Mouse (Mus musculus): ENCODE measurements around the gene Heg1.

The Heg1 gene

DNA sequence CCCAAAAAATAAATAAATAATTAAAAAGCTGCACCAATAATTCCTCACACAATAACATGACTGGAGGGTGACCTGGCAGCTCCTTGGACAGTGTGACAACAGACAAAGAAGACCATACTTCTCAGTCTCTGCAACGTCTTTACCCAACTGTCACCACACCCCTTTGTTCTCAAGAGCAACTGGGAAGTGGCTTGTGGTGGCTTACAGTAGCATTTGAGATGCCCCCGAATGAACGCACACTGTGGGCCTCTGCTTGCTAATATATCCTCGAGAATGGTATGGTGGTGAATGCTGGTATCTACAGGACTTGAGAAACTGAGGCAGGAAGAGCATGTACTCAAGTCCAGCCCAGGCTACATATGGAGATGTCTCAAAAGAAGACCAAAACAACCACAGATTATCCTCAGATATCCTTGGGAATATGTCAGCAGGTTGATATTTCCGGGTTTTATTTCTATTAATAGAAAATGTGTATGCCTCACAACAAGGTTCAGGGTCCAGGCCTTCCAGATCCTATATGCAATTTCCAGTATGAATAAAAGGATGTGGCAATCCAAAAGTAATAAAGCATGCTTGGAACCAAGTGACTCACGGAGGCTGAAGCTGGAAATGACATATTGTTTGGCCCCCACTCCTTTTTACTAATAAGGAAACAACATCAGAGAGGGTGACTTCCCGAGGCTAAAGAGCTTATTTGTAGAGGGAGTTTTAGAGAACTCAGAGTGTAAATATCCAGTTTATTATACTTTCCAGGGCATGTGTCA, 92.8 kb downstream of the Heg1 start:
- DNase-seq = no peak

DNA sequence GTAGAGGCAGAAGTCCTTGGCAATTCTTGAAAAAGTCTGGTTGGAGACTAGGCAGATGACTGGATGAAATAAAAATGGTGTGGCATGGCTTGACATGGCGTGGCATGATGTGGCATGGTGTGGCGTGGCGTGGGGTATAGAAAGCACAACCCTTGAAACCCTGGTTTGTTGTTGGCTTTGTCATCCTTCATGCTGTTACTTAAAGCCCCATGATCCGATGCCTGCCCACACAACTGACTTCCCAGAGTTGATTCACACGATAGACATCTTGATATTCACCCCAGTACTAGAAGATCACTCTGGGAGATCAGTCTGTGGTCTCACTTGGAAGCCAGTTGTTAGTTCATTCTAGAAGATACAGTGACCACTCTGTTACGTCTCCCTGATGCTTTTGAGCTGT, 93.4 kb downstream of the Heg1 start:
- no peak for DNase-seq

GRCm38 (mm10) chr16:33781789-33782728, 97.9 kb downstream of the Heg1 start:
- DNase-seq = no peak

- DNase-seq = no peak
Measured at GRCm38 (mm10) chr16:33782729-33783091, 98.5 kb downstream of the Heg1 start.

GRCm38 (mm10) chr16:33784547-33784946, 100.4 kb downstream of the Heg1 start:
- DNase-seq = no peak

- no peak for DNase-seq
Measured at GRCm38 (mm10) chr16:33785092-33785704, 101.0 kb downstream of the Heg1 start.

DNA sequence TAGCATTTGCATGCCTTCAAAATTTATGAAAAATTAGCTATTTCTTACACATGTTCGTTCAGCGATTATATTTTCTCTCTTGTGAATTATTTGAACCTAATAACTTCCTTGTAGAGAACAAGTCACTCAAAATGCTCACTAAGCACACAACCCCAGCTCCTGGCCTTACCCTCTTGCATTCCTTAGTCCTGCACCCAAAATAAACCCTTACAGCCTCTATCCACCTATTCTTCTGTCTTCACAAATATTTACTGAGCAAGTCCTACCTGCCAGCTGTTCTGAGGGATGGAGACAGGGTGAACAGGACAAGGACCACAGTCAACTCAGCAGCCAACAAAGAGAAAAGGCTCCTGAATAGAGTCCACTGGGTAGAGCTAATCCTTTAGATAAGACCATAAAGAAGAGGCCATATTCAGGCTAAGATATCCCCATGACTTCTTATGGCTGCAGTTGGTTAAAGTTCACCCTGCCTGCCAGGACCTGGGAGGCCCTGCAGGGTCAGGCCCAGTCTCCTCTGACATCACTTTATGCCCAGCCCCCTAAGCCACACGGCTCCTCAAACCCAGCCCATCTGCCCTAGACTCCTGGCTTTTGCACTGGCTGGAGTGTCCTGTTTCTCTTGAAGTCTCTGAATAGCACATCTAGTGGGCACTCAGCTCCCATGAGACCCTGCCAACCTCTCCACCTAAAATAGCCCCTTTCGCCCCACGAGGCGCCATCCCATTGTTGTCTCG, 102.7 kb downstream of the Heg1 start:
- no peak for DNase-seq

DNA sequence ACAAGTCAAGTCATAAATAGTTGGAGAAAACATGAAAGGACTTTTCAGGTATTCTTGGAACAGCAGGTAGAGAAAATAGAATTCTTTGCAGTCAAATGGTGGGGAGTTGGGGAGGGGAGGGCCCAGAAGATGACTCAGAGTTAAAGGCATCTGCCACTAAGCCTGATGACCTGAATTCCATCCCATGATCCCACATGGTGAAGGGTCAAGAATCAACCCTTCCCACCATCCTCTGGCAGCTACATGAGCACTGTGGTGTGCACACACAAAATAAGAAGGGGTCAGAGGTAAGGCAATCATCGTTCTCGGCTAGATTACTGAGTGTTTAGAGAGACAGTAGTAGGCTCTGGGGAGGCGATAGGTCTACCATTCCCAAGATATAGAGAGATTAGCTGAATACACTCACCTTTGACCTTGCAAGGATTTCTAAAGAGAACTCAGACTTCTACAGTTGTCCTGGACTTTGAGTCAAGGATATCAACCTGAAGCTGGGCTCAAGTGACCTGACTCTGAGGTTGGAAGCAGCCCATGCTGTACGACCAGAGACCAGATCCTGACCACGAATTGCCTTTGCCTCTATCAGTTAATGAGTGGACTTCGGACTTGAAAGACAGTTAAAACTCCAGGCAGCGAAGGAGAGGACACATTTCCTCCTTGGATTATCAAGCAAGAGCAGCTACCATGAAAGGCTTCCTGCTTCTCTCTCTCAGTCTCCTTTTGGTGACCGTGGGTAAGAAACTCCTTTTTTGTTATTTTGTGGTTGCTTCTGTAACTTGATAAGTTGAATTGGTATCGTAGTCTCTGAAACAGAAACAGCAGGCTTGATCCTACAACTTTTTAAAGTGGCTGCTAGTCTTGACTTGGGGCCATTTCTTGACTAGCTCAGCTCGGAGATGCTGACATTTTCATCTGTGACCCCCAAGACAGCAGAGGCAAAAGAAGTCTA, 109.9 kb downstream of the Heg1 start, which contains the start of gene Muc13:
Gene Muc13 (plus strand): TSS at position 192 of the 946 bp plus-strand sequence.
- DNase-seq = no peak

DNA sequence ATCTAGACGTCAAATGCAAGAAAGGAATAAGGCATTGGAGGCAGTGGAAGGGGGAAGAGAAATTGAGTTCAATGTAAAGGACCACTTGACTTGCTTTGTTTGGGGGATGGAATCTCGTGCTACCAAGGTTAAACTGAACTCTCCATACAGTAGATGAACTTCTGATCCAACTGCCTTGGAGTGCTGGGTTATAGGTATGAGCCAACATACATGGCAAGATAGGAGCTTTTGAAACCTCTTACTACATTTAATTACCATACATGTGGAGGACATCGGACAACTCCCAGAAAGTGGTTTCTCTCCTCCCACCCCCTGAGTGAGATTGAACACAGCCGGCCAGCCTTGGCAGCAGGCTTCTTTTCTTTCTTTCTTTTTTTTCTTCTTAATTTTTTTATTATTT, 110.9 kb downstream of the Heg1 start:
- no peak for DNase-seq

DNA sequence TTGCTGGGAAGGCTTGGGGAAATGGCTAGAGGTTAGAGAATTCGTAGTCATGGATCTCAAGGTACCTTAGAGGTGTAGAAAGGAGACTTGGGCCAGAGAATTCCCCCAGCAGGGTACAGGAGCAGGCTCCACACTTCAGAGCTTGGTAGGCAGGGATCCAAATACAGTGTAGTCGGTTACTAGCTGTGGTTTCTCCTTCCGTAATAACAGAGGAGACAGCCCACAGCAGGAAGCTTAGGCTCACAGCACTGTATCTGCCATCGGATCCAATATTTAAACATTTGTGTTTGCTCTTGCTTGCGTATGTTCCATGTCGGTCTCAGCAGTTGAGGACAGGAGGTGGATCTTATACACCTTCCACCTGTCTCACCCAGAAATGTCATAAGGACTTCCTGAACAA, 111.7 kb downstream of the Heg1 start:
- no peak for DNase-seq

DNA sequence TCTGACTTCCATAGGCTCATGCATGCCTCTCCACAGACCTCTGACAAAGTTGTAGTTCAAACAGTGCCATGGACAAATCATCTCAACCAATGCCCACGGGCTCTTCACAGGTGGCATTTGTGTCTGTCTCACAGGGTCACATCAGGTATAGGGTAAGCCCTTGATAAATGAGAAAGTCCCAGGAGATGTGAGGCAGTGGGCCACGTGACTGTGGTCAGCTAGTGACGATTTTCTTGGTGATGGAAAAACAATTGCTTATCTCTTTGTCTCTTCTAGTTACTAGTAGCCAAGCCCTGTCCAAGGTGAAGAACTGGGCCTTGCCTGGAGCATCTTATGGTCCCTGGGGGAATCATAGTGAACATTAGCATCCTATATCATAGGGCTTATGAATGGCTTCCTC, 112.6 kb downstream of the Heg1 start:
- DNase-seq = no peak

DNA sequence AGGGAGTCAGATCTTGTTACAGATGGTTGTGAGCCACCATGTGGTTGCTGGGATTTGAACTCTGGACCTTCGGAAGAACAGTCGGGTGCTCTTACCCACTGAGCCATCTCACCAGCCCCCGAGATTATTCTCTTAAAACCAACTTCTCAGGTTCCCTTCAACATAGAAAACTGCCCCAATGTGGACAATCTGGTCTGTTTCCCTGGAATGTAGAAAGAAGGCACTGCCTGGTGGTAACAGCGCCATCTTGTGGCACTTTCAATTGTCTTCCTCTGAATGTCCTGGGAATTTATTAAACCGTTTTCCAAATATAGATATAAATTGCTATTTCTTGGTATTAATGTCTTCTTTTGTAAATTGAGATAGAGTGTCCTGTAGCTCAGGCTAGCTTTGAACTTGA, 113.7 kb downstream of the Heg1 start:
- DNase-seq = peak; percentile 59

DNA sequence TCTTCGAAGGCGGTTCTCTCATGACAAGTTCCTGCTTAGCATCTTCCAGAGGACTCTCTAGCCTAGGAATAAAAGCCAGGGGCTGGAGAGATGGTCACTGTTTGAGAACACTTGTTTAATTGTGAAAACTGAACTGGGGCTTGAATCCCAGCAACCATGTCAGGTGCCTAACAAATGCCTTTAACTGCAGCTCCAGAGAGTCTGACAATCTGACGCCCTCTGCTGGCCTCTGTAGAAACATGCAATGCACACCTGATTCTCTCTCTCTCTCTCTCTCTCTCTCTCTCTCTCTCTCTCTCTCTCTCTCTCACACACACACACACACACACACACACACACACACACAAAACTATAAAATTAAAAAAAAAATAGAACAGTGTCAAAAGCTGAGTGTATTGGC, 125.8 kb downstream of the Heg1 start:
- no peak for DNase-seq

- DNase-seq = no peak
Measured at GRCm38 (mm10) chr16:33818413-33819165, 134.4 kb downstream of the Heg1 start.

- peak; percentile 91 for DNase-seq
Measured at GRCm38 (mm10) chr16:33820269-33821178, 136.4 kb downstream of the Heg1 start.
